Mouse (Mus musculus): ENCODE data around the gene Gm10670.
"Not testable (repeated sequence)": the region's sequence is repeated elsewhere in the genome, so short reads cannot be mapped to it uniquely, and the experiment has no call there.

Gene Gm10670

DNA sequence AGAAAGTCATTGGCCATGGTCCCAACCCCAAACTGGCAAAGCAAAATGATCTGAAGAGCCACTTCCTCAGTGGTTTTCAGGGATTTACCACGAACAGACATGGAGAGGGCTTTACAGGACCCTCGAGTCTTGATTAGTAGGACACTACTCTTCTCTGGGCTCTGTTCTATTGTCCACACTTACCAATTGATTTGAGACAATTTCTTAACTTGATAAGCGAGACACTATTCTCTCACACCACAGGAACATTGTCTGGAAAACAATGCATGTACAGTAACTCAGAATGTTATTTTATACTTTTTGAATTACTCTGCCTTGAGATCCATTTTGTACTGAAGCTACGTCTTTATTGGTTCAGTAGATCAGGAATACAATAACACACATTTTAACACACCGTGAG is at the start of gene Gm10670:
Gene Gm10670 (minus strand): TSS at position 101 of the 400 bp plus-strand sequence.
- DNase-seq (ENCODE audit: low read depth, low spot score) = not testable (repeated sequence)

DNA sequence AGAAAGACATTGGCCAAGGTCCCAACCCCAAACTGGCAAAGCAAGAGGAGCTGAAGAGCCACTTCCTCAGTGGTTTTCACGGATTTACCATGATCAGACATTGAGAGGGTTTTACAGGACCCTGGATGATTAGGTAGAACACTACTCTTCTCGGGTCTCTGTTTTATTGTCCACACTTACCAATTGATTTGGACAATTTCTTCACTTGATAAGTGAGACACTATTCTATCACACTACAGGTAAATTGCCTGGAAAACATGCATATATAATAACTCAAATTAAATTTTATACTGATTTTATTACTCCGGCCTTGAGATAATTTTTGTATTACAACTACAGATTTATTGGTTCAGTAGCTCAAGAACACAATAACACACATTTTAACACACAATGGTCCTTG is 35.7 kb upstream of the Gm10670 start, which contains the start of gene Vmn1r103:
Gene Vmn1r103 (minus strand): TSS at position 101 of the 400 bp plus-strand sequence.
- DNase-seq (ENCODE audit: low read depth, low spot score) = not testable (repeated sequence)

DNA sequence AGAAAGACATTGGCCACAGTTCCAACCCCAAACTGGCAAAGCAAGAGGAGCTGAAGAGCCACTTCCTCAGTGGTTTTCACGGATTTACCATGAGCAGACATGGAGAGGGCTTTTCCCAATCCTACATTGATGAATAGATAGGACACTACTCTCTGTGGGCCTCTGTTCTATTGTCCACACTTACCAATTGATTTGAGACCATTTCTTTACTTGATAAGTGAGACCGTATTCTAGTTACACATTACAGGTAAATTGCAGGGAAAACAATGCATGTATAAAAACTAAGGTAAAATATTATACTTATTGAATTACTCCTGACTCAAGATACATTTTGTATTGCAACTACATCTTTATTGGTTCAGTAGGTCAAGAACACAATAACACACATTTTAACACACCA is 32.2 kb downstream of the Gm10670 start, which contains the start of gene Vmn1r101:
Gene Vmn1r101 (minus strand): TSS at position 101 of the 400 bp plus-strand sequence.
- not testable (repeated sequence) for DNase-seq (ENCODE audit: low read depth, low spot score)

Data from forelimb bud, embryonic 11.5 days (tissue).